Mouse (Mus musculus): ENCODE measurements at regions not wholly inside any gene's neighbourhood (a gene's known extent, or its start where the extent isn't known, plus 50 kb on each side); places are given as distances from the start of the nearest gene placed in this dataset.

GRCm38 (mm10) chr6:6270545-6270944 is 53.6 kb upstream of the Slc25a13 start:
- no peak for TF ChIP-seq GATA1 (IDR thresholded peaks at IDR 0.05; ENCODE audit: borderline replicate concordance, low read length)
- no peak for TF ChIP-seq FLI1 (IDR thresholded peaks at IDR 0.05; ENCODE audit: low read length)

All from megakaryocyte, embryonic 14.5 days (primary cell).